Mouse (Mus musculus): ENCODE results near the gene Gabrb1. TPM values are rescaled to one million over a fixed set of nuclear protein-coding genes. Genes with fewer than 3 reads are reported as not detected.

Gabrb1 gene
- polyA plus RNA-seq, 1 experiment from 2014 or later: 0.01 TPM

DNA sequence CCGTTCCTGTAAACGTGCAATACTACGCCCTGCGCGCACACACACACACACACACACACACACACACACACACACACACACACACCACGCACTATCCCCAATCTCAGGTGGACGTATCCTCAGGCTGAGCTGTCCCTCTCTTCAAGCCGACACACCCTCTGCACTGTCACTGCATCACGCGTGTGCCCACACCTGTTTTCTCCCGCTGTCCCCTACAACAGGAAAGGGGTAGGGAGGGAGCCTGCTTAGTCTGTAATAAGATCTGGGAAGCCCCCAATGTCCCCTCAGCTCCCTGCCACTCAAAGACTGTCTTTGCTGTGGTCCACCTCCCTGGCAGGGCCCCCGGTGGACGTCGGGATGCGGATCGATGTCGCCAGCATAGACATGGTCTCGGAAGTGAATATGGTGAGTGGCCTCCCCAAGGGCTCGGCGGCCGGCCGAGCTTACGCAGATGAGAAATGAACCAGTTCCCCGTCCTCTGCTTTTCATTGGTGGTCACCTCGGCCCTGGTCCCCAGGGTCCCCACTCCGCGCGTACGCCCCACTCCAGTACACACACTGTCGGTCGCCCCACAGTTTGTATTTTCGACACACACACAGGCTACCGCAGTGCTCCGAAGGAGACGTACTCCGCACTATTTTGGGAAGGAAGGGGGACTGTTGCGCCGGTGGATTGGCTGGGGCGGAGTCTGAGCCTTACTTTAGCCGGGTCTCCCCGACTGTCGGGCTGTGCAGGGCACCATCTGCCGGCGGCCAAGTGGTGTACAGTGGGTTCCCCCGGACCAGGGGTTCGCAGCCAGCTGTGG, 42.8 kb downstream of the Gabrb1 start:
- peak; percentile 55 for ATAC-seq
- Histone ChIP-seq H3K27me3 (replicated peaks) (peaks cover 30% of the 10 kb centered on the region), H3K9ac (no peak overlapping the region), H3K9me3 (replicated peaks) (no peaks in the 10 kb centered on the region), H3K4me3 (peak overlapping the region; percentile 38), H3K4me2 (peak overlapping the region; percentile 60), H3K4me1 (no peaks in the 10 kb centered on the region), H3K36me3 (no peaks in the 10 kb centered on the region), H3K27ac (no peak overlapping the region)
- under 1% methylated on average over 46 of the region's 46 CpGs for WGBS (ENCODE audit: insufficient replicate concordance)

DNA sequence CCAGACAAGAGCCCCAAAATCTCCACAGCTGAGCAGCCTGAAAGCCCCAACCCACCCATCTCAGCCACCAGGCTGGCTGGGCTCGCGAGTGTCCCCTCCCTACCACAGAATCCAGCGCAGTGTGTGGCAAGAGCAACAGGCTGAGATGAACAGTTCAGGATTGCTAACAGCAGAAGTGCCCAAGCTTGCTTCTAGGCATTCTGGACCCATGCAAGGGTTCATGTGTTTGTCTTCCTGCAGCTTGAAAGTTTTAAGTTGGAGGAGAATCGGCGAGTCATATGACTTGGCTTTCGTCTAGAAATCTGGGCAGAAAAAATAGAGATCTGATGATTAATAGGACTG, 43.3 kb downstream of the Gabrb1 start:
- no peaks in the 10 kb centered on the region for H3K9me3 ChIP-seq (replicated peaks)
- H3K4me1 ChIP-seq: no peaks in the 10 kb centered on the region
- H3K27me3 ChIP-seq (replicated peaks): peaks cover 30% of the 10 kb centered on the region
- WGBS (ENCODE audit: insufficient replicate concordance): 4% methylated on average over 6 of the region's 6 CpGs
- ATAC-seq: no peak
- peak overlapping the region; percentile 60 for H3K4me2 ChIP-seq
- H3K4me3 ChIP-seq: peak overlapping the region; percentile 38
- no peak overlapping the region for H3K9ac ChIP-seq
- no peaks in the 10 kb centered on the region for H3K36me3 ChIP-seq
- H3K27ac ChIP-seq: no peak overlapping the region

DNA sequence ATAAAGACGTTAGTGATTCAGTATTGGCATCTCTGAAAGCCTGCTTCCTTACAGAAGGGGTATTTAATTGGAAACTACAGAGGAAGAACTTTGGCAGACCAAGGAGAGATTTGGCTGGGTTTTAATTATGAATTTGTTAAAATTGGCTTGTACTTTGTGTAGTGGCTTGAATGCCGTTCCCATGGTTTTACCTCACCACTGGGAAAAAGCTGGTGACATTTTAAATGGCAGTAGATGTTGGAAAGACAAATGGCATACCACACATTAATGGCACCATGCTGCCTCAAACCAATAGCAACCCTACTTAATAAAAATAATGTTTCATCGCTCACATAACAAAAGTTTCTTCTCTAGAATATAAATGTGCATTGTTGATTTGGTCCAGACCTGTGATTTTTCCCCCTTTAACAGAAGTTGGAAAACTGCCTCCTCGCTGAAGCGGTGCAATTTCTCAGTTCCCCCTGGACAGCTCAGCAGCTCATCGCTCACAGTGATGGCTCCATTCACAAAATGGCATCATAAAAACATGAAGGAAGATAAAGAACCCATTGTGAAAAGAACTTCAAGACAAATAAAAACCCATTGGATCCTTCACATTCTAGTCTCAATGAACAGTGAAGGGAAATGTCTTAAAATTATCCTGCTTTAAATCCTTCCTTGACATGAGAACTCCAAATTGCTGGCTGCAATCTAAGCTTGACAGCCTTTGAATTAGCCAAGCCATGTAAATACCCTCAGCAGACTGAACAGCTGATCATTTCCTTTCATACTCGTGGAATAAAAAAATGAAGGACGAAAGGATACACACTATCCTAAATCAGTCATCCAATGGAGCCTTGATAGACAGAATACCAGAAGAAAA, 75.2 kb downstream of the Gabrb1 start:
- no peak overlapping the region for H3K4me2 ChIP-seq
- no peaks in the 10 kb centered on the region for H3K4me1 ChIP-seq
- no peak overlapping the region for H3K4me3 ChIP-seq
- no peaks in the 10 kb centered on the region for H3K27me3 ChIP-seq (replicated peaks)
- H3K9me3 ChIP-seq (replicated peaks): no peaks in the 10 kb centered on the region
- H3K27ac ChIP-seq: no peak overlapping the region
- H3K9ac ChIP-seq: no peak overlapping the region
- 64% methylated on average over 8 of the region's 8 CpGs for WGBS (ENCODE audit: insufficient replicate concordance)
- ATAC-seq: no peak
- H3K36me3 ChIP-seq: no peaks in the 10 kb centered on the region

DNA sequence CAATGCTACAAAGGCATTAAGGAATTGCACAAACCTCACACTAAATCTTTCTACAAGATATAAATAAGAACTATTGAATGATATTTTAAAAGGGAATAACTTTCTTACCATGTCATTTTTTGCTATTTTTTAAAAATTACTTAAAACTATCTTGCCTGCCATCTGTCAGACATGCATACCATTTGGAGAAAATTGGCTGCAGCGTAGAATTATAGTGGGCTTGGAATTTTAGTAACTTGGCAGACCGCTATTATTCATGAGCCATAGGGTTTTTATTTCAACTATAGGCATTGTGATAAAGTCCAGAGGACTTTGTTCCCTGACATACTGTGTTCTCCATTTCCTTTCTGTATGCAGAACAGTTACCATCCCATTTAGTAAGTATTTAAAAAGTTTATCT, 89.5 kb downstream of the Gabrb1 start:
- ATAC-seq: no peak
- H3K27me3 ChIP-seq (replicated peaks): no peaks in the 10 kb centered on the region
- 68% methylated on average over 2 of the region's 2 CpGs for WGBS (ENCODE audit: insufficient replicate concordance)

DNA sequence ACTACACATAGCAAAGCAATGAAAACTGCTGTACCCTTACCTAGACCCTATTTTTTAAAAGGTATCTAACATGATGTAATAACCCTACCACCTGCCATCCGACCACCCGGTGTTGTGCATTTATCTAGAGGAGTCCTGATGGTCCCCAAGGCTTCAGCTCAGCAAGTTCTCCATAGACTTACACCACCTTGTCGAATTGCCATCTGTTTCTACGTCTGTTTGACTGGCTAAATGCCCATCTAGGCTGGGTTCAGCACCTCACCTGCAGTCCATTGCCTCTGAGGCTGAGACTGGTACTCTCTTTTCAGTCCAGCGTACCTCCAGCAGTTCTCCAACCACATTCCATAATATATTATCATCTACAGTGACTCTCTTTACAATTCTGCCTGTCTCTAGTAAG, 96.1 kb downstream of the Gabrb1 start:
- 50% methylated on average over 5 of the region's 5 CpGs for WGBS (ENCODE audit: insufficient replicate concordance)
- no peaks in the 10 kb centered on the region for H3K9me3 ChIP-seq (replicated peaks)
- H3K27me3 ChIP-seq (replicated peaks): no peaks in the 10 kb centered on the region
- no peak overlapping the region for H3K4me2 ChIP-seq
- H3K9ac ChIP-seq: no peak overlapping the region
- ATAC-seq: no peak
- no peaks in the 10 kb centered on the region for H3K4me1 ChIP-seq
- no peaks in the 10 kb centered on the region for H3K36me3 ChIP-seq
- H3K4me3 ChIP-seq: no peak overlapping the region
- no peak overlapping the region for H3K27ac ChIP-seq

More for the DNA sequence above, 89.5 kb downstream of the Gabrb1 start:
- H3K27ac ChIP-seq: no peak overlapping the region
- H3K4me3 ChIP-seq: no peak overlapping the region
- no peaks in the 10 kb centered on the region for H3K4me1 ChIP-seq
- H3K36me3 ChIP-seq: no peaks in the 10 kb centered on the region
- H3K9me3 ChIP-seq (replicated peaks): no peaks in the 10 kb centered on the region
- no peak overlapping the region for H3K9ac ChIP-seq
- no peak overlapping the region for H3K4me2 ChIP-seq

DNA sequence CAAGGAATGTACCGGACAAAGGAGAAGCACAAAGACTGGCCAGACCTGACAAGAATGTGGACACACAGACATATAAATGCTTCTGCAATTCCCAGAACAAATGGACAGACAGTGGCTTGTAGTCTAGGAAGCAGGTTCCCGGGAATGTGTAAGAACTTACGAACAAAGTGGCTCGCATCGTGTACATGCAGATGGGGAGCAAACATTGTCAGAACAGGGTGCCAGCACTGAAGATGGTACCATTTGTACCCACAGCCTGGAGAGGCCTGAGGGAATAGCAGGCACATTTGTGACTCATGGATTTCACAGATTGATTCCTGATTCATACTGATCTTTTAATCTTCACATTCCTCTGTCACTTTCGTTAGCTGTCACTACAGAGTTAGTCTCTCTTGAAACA, 103.2 kb downstream of the Gabrb1 start:
- 75% methylated on average over 6 of the region's 6 CpGs for WGBS (ENCODE audit: insufficient replicate concordance)
- ATAC-seq: no peak
- no peaks in the 10 kb centered on the region for H3K27me3 ChIP-seq (replicated peaks)
- H3K9me3 ChIP-seq (replicated peaks): no peaks in the 10 kb centered on the region
- no peak overlapping the region for H3K4me2 ChIP-seq
- no peak overlapping the region for H3K9ac ChIP-seq
- H3K36me3 ChIP-seq: no peaks in the 10 kb centered on the region
- H3K4me1 ChIP-seq: no peaks in the 10 kb centered on the region
- no peak overlapping the region for H3K4me3 ChIP-seq
- no peak overlapping the region for H3K27ac ChIP-seq

DNA sequence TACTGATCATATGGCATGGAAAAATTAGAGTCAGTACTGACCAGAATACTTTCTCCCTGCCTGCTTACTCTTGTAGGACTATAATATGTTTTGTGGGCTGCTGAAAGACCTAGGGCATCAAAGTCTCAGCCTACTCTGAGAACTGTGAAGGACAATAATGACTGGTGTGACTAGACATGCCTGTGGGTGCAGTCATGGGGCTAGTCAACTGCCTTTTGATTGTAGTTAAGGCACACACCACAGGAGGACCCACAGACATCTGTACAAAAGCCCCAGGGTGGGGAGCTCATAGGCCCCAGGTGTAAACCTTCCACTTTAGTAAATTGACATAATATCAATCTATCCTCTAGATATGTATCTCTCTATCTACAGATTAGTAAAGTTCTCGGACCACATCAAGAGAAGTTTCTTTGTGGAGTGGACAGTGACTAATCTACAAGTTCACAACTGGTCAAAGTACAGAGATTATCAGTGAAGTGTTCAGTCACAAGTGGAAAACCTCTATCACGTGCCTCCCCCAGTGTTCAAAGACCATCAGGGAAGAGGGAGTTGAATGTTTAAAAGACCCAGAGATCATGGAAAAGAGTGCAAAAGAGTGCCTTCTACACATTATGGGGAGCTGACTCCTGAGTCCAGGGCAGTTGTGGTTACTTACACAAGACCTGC, 123.7 kb downstream of the Gabrb1 start:
- H3K36me3 ChIP-seq: no peaks in the 10 kb centered on the region
- no peaks in the 10 kb centered on the region for H3K4me1 ChIP-seq
- H3K9ac ChIP-seq: no peak overlapping the region
- no peak overlapping the region for H3K4me3 ChIP-seq
- ATAC-seq: no peak
- H3K9me3 ChIP-seq (replicated peaks): no peaks in the 10 kb centered on the region
- H3K27ac ChIP-seq: no peak overlapping the region
- no peak overlapping the region for H3K4me2 ChIP-seq
- no peaks in the 10 kb centered on the region for H3K27me3 ChIP-seq (replicated peaks)
- WGBS (ENCODE audit: insufficient replicate concordance): 49% methylated on average over 2 of the region's 2 CpGs

DNA sequence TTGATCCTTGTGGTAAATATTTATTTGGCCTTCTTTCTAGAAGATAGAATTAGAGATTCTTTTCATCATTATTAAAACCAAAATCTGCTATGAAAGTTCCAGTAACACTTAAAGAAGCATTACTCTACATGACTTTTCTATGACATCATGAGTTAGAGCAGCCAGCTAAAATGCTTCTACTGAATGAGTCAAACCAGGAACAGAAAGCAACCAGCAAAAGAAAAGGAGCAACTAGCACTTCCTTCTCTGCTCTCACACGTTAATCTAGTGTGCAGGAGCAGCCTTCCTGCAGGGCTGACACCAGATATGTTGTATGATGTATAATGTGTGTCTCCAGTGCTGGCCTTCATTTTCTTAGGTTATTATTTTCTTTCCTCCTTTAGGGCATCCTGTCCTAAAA, 164.9 kb downstream of the Gabrb1 start:
- Histone ChIP-seq H3K27ac (no peak overlapping the region), H3K9me3 (replicated peaks) (no peaks in the 10 kb centered on the region), H3K36me3 (no peaks in the 10 kb centered on the region), H3K9ac (no peak overlapping the region), H3K27me3 (replicated peaks) (no peaks in the 10 kb centered on the region), H3K4me2 (no peak overlapping the region), H3K4me3 (no peak overlapping the region), H3K4me1 (no peaks in the 10 kb centered on the region)
- no peak for ATAC-seq
- 17% methylated on average over 1 of the region's 1 CpGs for WGBS (ENCODE audit: insufficient replicate concordance)

DNA sequence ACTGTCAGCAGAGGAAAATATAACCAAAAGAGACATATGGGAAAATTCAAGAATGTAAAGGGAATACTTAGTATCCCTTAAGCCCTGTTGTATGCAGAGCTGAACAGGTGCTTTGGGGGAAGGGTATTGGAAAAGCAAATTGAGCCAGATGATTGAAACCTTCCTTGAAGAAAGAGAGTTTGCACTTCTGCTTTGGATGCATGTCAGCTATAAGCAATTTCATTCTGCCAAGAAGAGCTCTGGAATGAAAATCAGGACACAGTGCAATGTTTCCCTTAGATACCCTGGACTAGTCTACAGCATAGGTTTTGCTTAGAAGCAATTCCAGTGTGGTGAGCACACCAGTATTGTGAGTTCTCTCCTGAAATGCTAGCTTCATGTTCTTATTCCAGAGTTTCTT, 170.4 kb downstream of the Gabrb1 start:
- H3K4me2 ChIP-seq: no peak overlapping the region
- ATAC-seq: no peak
- H3K4me3 ChIP-seq: no peak overlapping the region
- no peaks in the 10 kb centered on the region for H3K4me1 ChIP-seq
- no peaks in the 10 kb centered on the region for H3K27me3 ChIP-seq (replicated peaks)
- no peaks in the 10 kb centered on the region for H3K36me3 ChIP-seq
- no peak overlapping the region for H3K27ac ChIP-seq
- H3K9me3 ChIP-seq (replicated peaks): no peaks in the 10 kb centered on the region
- no peak overlapping the region for H3K9ac ChIP-seq

DNA sequence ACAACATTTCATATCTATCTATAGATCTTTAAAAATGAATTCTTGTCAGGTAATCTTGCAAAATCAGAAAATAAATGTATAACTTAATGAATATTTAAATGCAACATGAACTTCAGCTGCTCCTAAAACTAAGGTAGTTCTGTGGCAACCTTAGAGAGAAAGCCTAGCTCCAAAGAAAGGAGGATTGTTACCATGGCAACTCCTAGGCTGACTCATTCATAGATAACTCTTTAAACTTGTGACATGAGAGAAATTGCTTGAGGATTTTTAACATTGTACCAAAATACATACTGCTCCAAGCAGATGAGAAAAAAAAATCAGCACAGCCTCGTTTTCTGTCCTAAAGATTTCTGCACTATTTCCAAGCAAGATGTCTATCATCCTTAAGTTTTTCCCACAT, 171.1 kb downstream of the Gabrb1 start:
- no peaks in the 10 kb centered on the region for H3K27me3 ChIP-seq (replicated peaks)
- ATAC-seq: no peak
- no peak overlapping the region for H3K4me2 ChIP-seq
- no peaks in the 10 kb centered on the region for H3K4me1 ChIP-seq
- no peak overlapping the region for H3K4me3 ChIP-seq
- H3K9ac ChIP-seq: no peak overlapping the region
- H3K36me3 ChIP-seq: no peaks in the 10 kb centered on the region
- no peaks in the 10 kb centered on the region for H3K9me3 ChIP-seq (replicated peaks)
- H3K27ac ChIP-seq: no peak overlapping the region
- WGBS (ENCODE audit: insufficient replicate concordance): 47% methylated on average over 1 of the region's 1 CpGs

DNA sequence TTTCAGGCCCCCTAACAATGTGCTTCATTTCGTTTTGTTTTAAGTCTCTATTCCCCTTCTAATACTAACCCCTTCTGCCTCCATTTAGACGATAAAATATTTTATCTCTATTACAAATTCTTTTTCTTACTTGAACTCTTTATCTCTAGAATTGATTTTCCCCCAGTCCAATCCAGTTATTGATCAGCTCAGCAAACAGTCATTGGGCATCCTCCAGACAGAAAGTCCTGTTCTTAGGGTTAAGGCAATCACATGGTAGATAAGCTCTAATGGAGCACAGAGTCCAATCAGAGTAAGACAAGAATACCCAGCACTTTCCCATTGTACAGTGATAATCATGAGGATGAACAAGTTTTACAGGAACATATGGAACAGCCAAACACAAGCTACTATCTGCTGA, 172.4 kb downstream of the Gabrb1 start:
- WGBS (ENCODE audit: insufficient replicate concordance): 48% methylated on average over 2 of the region's 2 CpGs

DNA sequence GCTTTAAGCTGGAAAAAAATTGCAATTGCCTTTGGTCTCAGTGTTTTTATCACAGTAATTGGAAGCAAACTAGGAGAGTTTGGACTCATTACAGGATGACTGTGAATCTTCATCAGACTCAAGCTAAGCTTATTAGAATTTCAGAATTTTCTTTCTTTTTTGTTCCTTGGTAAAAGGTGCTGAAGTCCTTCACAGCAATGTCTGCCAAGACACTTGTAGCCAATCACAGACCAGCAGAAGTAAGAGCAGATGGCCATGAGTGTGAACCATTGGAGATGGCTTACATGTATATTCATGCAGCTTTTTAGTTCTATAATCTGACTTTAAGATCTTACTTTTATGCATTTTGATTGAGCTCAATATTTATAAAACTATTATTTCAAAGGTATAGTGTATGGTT, 184.3 kb downstream of the Gabrb1 start:
- no peak for ATAC-seq
- no peaks in the 10 kb centered on the region for H3K9me3 ChIP-seq (replicated peaks)

More for the DNA sequence above, 172.4 kb downstream of the Gabrb1 start:
- Histone ChIP-seq H3K4me3 (no peak overlapping the region), H3K4me1 (no peaks in the 10 kb centered on the region), H3K36me3 (no peaks in the 10 kb centered on the region), H3K27me3 (replicated peaks) (no peaks in the 10 kb centered on the region), H3K9me3 (replicated peaks) (no peaks in the 10 kb centered on the region), H3K27ac (no peak overlapping the region), H3K4me2 (no peak overlapping the region), H3K9ac (no peak overlapping the region)
- ATAC-seq: no peak

More for the DNA sequence above, 184.3 kb downstream of the Gabrb1 start:
- H3K36me3 ChIP-seq: no peaks in the 10 kb centered on the region
- H3K4me2 ChIP-seq: no peak overlapping the region
- H3K4me3 ChIP-seq: no peak overlapping the region
- H3K27ac ChIP-seq: no peak overlapping the region
- H3K9ac ChIP-seq: no peak overlapping the region
- no peaks in the 10 kb centered on the region for H3K27me3 ChIP-seq (replicated peaks)
- H3K4me1 ChIP-seq: no peaks in the 10 kb centered on the region
